Mouse (Mus musculus) left cerebral cortex, adult 8-10 months (tissue): ENCODE measurements around the gene Ipo13. TPM values are rescaled to one million over a fixed set of nuclear protein-coding genes. Genes with fewer than 3 reads are reported as not detected.

Experiments
- DNase-seq, 2 experiments: peaks; one replicate each; pipeline ENCODE4 v3.0.0; 2022; ENCODE audit warnings: low spot score in 2 of 2
- total RNA-seq, 4 experiments: library from RNA; stranded (reverse); gene quantifications; 2 replicates each; pipeline ENCODE4 v1.2.4; 2022

Ipo13 gene
- total RNA-seq: 100 to 1,000 TPM; 122 to 133 (median 124) TPM

- DNase-seq: peak; percentile 91 to 95
Observed at GRCm38 (mm10) chr4:117914591-117915442, at the start of gene Ipo13. TSS of gene Ipo13 (minus strand) at chr4:117914999.

GRCm38 (mm10) chr4:117957492-117957891 lies 42.7 kb upstream of the Ipo13 start:
- no peak for DNase-seq

GRCm38 (mm10) chr4:117947493-117947892 lies 32.7 kb upstream of the Ipo13 start:
- DNase-seq: no peak

- no peak for DNase-seq
Observed at GRCm38 (mm10) chr4:117946639-117947305, 32.0 kb upstream of the Ipo13 start.

- no peak for DNase-seq
Observed at GRCm38 (mm10) chr4:117943317-117943716, 28.5 kb upstream of the Ipo13 start.

- DNase-seq: no peak
Observed at GRCm38 (mm10) chr4:117936964-117937363, 22.2 kb upstream of the Ipo13 start.

- DNase-seq: no peak
Observed at GRCm38 (mm10) chr4:117934081-117934480, 19.3 kb upstream of the Ipo13 start.

- DNase-seq: no peak
Observed at GRCm38 (mm10) chr4:117933248-117933647, 18.4 kb upstream of the Ipo13 start.

GRCm38 (mm10) chr4:117929391-117929881 lies 14.6 kb upstream of the Ipo13 start, which contains the start of gene Artn:
TSS of gene Artn (minus strand) at chr4:117929763.
- no peak for DNase-seq

GRCm38 (mm10) chr4:117928699-117929241 lies 14.0 kb upstream of the Ipo13 start:
- no peak for DNase-seq

- DNase-seq: no peak
Observed at GRCm38 (mm10) chr4:117928234-117928633, 13.4 kb upstream of the Ipo13 start.

- peak in 1 of 2 experiments; percentile 61 for DNase-seq
Observed at GRCm38 (mm10) chr4:117926545-117927482, 12.0 kb upstream of the Ipo13 start.

GRCm38 (mm10) chr4:117924916-117925315 lies 10.1 kb upstream of the Ipo13 start:
- no peak for DNase-seq

GRCm38 (mm10) chr4:117923450-117923849 lies 8.7 kb upstream of the Ipo13 start:
- DNase-seq: no peak

GRCm38 (mm10) chr4:117921358-117921757 lies 6.6 kb upstream of the Ipo13 start:
- no peak for DNase-seq

GRCm38 (mm10) chr4:117918762-117919161 lies 4.0 kb upstream of the Ipo13 start:
- no peak for DNase-seq

- no peak for DNase-seq
Observed at GRCm38 (mm10) chr4:117918261-117918660, 3.5 kb upstream of the Ipo13 start.

GRCm38 (mm10) chr4:117917847-117918246 lies 3.0 kb upstream of the Ipo13 start:
- DNase-seq: no peak

GRCm38 (mm10) chr4:117917402-117917801 lies 2.6 kb upstream of the Ipo13 start:
- no peak for DNase-seq

- DNase-seq: no peak
Observed at GRCm38 (mm10) chr4:117916386-117916785, 1.6 kb upstream of the Ipo13 start.
